Mouse (Mus musculus): Measurements from ENCODE around the gene Dnm3.
A peak's percentile ranks its signal among the peaks of the same experiment; 100 is the strongest.

Dnm3 gene

DNA sequence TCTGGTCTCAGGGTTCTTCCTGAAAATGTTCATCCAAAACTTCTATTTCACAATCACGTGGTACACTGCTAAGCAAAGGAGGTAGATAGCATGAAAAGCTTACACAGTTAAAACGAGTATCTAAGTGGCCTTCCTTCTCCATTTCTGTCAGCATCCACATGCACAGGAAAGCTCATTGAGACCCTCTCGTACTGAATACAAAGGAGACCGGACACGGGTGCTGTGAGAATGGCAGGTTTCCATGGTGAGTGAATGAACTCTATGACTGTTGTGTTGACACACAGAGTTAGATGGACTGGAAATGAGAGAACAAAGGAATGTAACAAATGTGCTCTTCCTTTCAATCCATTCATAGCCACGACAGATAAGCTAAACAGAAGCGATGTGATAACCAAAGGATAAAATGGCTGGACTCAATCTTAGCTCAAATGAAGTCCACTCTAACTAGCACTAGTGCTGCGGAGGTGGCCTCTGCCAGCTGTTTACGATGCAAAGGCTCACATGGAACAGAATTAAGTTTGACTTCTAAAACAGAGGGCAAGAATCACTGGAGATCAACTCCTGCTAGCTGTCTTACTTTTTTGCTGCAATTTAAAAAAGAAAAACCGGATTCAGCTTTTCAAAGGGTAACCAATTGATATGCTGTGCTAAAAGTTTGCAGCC is 268.2 kb downstream of the Dnm3 start:
- DNase-seq (ENCODE audit: low read depth, low spot score), result no peak

DNA sequence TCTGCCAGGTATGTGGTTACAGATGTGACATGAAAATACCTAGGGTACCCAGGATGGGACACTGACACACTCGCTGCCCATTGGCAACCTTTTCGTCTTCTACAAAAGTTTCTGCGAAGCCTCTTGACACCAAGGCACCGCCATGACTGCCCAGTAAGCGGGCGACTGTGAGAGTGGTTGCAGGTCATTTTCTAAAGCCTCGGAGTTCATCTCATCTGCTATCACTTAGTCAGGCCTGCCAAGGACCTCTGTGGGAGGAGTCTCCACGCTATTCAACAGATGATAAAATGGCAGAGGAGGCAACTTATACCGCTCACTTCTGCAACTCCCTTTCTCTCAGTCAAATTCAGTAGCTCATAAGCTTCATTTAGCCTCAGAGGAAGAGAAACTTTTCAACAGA is 268.8 kb downstream of the Dnm3 start:
- no peak for DNase-seq (ENCODE audit: low read depth, low spot score)

DNA sequence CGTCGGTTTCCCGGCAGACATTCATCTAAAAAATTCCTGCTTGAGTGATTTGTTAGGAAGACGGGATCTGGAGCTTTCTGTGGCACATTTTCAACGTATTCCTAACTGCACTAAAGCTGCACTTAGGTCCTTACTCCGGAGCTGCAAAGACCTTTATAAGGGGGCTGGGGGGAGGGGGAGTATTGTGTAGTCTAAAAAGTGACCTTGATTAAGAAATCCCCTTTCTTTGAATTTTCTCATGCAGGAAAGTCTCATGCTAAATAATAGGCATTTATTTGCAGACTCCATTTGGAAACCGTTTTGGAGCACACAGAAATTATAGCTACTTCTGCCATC is 270.2 kb downstream of the Dnm3 start:
- DNase-seq (ENCODE audit: low read depth, low spot score), result no peak

DNA sequence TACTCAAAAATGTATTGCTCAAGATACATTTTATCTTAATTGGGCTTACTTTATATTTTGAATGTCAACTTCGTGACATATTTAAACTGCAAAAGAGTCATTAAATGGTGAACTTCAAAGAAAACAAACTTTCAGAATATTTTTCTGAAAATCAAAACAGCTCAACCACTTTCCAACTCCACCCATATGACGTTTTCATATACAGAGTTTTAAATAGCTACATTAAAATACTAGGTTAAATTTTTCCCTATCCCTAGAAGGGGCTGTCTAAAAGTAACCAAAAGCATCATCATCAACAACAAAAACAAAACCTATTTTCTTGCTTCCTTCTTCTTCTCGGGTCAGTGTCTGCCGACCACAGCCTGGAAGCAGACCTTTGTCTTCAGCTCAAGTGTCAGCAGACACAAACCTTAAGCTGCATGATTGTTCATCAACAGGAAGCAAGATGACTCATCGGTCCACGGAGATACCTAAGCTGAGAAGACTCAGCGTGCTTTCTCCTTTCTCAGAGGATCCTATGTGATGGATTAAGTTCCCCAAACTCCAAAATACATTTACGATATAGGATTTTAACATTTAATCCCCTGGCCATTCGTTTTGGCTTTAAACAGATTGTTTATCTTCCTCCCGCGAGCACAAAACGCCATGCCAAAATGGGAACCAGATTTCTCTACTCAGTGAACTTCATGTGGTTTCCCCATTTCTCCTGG is 270.7 kb downstream of the Dnm3 start:
- peak; percentile 71 for DNase-seq (ENCODE audit: low read depth, low spot score)

DNA sequence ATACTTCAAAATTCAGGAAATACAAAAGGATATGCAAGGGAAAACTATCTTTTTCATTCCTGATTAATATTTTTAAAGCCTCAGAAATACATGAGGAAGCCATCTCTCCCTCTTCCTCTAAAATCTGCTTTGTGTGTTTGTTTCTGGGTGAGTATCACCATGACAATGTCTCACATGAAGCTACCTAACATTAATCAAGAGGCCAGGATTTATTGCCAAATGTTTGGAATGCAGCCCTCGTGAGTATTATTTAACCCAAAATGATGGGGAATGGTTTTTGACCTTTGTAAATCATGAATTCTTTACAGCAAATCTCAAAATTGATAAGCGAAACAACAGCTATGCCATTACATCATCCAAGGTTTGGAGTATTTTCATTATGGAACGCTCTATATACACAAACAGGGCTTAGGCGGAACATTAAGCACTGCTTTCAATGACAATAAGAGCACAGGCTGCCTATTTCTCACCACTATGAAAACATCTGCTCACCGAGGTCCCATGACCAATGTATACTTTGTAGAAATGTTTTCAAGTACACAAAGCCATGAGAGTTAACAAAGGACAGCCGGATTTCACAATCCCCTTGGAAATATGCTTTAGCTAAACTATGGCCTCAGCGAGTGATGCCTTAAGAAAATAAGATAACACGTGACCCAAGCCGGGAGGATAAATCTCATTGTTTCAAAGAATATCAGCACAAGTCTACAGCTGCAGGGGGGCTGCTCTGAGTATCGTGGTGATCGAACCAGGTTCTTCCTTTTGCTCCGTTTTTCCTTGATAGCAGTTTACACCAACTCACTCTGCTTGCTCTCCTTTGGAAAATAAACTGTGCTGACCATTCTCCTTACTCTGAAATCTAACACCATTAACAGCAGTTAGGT is 275.1 kb downstream of the Dnm3 start:
- no peak for DNase-seq (ENCODE audit: low read depth, low spot score)

DNA sequence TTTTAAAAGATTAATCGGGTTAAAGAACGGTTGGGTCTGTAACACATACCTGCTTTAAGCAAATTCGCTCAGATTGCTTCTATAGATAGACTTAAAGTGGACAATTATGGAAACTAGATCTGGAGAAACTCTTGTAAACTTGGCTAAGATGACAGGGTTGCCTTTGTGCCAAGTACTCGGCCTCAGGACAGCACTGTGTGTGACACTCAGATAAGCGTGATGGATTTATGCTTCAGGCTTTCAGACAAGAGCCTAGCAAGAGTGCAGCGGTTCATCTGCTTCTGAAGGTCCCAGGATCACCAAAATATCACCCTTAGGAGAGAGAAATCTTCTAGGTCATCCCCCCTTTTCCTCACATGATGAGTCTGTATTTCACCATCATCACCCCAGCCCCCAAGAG is 277.4 kb downstream of the Dnm3 start:
- DNase-seq (ENCODE audit: low read depth, low spot score), result no peak

DNA sequence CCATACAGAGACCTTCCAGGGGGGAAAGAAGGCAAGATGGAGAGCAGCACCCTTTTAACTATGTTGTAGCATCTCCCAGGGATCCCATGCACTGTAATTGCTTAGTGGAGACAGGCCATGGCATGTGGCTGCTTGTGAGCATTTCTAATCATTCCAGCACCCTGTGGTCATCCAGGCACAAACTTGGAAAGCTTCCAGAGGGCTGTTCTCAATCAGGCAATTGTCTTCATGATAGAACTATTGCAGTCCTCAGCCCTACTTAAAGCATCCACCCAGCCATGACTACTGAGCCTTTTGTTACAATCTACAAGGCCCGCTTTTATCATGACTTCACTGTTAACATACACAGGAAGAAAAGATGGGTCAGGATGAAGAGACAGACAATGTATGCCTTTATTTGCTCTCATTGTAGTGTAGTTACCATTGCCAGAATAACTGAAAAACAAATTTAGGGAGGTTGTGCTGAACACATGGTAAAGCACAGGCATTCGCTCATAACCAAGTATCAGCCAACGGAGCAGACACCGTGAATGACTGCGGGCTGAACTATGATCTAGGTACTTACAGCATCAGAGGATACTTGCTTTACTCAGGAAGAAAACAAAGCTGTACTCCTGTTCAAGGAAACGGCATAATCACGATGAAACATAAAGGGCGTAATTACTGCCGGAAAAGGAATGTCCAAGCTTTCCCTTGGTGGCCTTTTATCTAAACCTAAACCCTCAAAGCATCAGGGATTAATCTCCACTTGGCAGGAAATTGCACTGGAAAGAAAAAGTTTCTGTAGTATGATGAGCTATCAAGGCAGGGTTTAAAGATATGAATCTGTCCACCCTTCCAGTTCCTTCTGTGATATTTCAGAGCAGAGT is 280.8 kb downstream of the Dnm3 start:
- DNase-seq (ENCODE audit: low read depth, low spot score), result no peak

DNA sequence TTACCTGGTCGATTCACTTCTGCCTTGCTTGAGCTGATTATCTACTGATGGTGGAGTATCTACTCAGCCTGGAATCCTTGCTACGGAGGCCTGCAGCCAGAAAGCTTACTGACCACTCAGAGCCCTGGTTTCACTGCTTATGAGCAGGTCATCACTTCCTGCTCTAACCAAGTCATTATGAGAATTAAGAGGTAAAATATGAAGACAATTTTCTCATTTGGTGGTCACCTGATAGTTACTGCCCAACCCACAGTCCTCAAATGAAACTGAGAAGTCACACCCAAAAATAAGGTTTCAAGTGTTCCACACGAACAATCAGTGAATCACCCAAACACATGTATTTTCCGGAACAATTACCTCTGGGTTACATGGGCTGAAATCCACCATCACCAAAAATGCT is 289.1 kb downstream of the Dnm3 start:
- DNase-seq (ENCODE audit: low read depth, low spot score), result no peak

DNA sequence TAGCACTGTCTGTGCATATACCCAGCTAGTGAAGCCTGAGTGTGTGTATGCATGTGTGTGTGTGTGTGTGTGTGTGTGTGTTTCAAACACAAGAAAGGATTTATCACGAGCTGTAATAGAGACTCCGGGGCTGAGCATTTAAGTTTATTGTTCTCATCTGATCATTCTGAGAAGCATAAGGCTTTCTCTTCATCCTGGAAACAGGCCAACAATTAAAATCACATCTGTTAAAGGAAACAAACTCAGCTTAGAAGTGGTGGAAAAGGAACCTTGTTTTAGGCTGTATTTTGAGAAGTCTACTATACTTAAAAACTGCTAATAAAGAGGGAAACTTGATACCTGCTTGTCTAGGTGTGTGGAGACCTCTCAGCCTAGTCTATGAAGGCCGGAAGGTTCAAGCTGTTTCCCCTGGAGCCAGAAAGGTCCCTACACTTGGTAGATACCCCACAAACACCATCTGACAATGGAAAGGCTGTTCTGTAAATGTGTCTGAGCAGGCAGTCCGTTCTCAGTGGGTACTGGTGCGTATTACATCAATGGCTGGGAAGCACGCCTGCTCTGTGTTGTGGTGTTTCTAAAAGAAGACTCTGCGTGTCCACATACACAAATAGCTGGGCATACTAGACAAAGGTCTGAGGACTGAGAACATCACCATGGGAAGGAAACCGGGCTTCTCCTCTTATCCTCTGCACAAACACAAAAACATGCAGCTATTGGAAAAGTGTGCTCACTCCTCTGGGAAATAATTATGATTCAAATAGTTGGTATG is 290.3 kb downstream of the Dnm3 start:
- DNase-seq (ENCODE audit: low read depth, low spot score), result peak; percentile 79

DNA sequence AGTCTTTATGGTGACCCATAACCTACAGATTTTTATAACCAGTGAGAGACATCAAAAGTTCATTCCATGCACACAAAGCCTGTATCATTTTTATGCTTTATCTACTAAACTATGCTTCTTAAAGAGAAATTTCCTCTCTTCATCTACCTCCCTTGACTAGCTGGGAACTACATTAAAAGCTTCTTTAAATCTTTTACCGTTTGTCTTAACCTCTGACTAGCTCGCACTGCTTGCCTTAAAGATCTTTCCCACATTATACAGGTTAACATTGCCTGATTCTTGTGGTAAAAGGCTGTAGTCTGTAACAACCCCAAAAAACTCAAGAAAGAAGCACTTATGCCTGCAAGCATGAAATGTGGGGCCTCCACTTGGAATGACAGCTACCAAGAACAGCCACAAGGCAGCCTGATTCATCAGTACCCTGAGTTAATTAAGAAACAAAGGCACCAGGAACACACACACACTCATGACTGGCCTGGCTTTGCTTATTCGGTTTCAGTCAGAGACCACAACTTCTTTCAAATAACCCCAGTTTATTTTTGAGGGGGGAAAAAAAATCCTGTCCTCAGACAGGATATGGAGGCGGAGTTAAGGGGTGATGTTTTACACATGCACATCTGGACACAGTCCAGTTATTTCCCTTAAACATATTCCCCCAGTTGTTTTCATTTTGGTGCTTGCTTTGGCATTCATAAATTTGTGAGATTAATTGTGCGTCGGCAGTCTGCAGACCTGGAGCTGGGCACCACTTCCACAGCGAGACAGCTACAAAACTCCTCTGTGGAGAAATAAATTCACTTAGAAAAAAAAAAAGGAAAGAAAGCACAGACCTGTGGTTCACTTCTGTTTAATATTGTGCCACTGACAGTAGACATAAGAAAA is 291.1 kb downstream of the Dnm3 start:
- peak; percentile 86 for DNase-seq (ENCODE audit: low read depth, low spot score)

DNA sequence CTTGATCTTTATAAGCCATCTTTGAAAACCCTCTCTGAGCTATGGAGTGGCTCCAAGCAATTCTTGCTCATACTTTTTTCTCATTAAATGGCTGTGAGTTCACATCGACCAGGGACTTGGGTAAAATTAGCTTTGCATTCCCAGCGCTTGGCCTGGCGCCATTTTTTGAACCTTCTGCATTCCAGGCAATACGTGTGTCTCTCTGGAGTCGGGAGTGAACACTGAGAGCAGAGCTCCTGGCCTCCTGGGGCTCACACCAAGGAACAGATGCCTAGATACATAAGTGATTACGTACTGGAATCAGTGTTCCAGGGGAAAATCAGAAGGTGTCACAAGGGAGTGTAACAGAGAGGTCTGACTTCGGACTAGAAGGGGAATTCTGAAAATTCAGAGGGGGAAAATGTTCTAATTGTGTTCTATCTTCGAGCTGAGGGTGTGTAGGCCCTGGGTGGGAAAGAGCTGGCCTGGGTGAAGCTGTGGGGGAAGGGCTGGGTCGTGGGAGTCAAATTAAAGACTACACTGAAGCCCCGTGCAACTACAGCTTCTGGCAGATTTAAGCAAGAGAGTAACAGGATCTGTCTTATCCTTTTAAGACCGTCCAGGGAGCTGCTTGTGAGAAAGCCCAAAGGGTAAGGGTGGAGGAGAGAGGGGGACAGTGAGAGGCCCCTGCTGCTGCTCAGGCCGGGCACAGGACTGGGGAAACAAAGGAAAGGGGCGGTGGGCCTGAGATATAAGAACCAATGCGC is 293.7 kb downstream of the Dnm3 start:
- DNase-seq (ENCODE audit: low read depth, low spot score), result peak; percentile 63

DNA sequence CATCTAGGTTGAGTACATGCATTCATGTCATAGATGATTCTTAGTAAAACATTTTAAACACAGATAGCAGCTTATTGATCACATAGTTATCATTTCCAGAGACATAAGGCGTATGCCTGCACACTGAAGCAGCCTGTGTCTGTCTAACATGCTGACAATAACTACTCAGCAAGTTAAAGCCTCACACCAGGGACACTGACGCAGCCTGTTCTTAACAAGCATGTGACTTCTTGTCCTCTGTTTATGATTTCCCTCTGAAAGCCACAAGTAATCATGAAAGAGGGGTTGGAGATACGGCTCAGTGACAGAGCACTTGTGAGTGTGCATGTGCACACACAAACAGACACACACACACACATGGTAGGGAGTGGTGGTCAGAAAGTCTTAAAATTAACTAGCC is 294.4 kb downstream of the Dnm3 start:
- no peak for DNase-seq (ENCODE audit: low read depth, low spot score)

DNA sequence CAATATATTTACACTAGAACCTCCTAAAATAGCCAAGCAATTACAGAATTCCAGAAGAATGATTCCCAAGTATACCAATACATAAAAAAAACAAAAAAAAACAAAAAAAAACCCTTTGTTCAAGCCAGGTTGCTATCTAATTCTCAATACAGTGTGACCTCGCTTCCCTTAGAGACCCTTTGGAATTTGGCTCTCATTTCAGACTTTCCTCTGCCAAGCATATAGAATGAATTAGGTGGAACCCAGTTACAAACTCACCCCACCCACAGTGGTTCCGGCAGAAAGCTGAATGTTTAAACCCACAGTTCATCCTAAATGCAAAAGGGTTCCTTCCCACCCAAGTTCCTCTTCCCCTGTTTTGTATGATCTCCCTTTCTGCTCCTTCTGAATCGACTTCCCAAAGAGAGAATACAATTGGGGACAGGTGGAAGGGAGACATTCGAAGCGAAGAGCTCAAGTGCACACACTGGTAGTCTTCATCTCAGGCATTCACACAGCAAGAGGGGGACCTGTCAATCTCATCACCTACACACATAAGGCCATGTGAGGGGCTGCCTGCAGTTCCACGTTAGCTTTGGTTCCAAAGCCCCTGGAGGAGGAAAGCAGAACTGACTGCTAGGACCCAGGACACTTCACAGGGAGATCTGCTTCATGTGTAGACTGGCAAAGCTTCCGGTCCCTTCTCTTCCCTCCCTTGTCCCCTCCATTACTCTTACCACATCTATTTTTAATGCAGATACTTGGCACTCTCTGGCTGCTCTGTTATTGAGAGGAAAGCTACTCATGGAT is 296.5 kb downstream of the Dnm3 start:
- DNase-seq (ENCODE audit: low read depth, low spot score), result no peak

DNA sequence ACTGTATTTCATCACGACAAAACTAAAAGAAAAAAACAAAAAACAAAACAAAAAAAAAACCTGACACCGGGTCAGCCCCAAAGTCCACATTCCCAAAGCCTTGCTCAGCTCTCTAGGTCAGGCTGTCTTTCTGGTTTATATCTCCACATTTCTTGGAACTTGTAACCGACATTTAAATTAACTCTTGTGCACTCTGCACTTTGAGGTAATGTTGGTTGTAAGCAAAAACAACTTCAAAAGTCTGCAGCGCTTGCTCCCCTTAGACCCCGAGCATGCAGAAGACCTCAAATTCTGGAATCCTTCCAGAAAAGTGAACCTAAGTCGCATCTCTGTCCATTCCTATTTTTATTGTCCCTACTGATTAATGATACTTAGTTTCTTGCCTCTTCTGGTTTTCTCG is 297.4 kb downstream of the Dnm3 start:
- DNase-seq (ENCODE audit: low read depth, low spot score), result no peak

DNA sequence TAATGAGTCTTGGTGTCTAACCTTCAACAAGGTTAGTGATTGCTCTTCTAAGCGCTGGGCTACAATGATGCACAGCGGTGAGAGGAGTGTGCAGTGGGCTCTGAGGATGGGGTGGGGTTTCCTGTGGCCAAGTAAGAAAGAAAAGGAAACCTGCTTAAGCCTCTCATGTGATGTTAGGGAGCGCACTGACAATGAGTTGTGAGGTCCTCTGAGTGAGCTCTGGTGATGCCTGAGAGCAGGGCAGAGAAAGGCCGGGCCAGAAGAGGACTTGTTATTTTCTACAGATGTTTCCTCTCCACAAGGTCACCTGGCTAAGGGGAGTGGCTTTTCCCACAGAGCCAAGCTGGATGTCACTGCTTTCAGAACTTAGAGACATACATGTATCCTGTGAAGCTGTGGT is 298.4 kb downstream of the Dnm3 start:
- DNase-seq (ENCODE audit: low read depth, low spot score), result no peak

DNA sequence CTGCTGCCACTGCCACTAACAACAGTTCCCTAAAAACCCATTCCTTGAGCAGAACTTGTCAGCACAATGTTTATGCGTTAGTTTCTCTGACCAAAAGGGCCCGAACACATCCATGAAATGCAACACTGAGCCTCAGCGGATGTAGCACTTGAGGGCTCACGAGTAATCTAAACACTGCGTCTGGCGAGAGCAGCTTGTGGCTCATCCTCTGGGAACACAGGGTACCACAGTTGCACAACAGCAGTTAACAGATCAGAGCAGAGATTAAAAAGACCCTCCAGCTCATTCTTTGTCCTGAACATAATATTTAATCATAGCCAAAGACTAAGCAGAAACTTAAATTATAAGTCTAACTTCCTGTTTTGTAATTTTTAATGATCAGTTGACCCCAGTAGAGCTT is 305.0 kb downstream of the Dnm3 start:
- DNase-seq (ENCODE audit: low read depth, low spot score), result no peak

DNA sequence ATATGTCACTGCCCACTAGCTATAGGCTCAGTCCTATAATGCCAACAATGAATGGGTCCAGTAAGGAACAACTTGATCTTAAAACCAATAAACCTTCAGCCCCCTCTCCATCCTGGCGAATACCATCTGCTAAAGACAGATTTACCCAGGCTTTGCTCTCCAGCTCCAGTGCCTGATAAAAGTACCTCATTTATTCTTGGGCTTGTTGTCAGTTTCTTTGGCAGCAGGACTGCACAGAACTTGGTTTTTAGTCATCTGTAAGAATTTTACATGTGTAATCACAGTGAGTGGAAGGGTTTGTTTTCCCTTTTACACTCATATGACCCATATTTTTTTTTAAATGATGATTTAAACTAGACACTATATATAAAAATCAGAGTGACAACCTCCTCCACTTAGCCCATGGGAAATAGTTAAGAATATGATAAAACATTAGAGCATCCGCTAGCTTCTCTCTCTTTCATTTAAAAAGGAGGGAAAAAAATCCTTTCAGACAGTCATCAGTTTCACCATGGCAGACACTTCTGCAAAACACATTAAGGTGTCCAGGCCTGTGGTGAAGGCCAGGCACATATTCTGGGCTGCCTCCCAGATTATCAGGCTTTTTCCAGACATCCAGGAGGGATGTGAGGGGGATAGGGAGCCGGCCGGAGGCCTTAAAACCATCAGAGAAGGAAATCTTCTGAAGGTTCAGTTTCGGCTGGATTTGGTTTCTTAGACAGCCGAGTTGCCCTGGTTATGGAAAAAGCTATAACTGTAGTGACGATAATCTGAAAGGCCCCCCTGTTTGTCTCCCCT is 313.9 kb downstream of the Dnm3 start:
- DNase-seq (ENCODE audit: low read depth, low spot score), result no peak

DNA sequence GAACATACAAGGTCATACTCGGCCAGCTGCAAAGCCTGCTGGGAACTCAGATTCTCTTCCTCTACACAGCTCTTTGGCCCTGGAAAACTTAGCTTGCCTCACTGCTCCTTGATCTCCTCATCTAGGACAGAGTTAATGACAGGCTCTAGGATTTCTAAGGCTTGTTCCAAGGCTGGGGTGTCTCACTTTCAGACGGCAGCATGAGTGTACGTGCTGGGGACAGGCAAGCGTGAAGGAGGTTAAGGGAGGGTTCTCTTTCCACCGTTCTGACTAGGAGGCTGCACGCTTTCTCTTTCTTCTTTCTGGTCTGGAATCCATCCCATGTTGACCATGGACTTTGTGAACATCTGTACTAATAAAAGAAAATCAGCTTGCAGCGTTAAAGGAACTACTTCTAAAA is 315.2 kb downstream of the Dnm3 start:
- no peak for DNase-seq (ENCODE audit: low read depth, low spot score)
